Mouse (Mus musculus): ENCODE measurements around the gene Vmn1r35. TPM values are rescaled to one million over a fixed set of nuclear protein-coding genes. Genes with fewer than 3 reads are reported as not detected.
"Not testable (repeated sequence)": the region's sequence is repeated elsewhere in the genome, so short reads cannot be mapped to it uniquely, and the experiment has no call there.

Vmn1r35 gene
- polyA plus RNA-seq (2016; fragmentation: Nextera tagmentation; extraction: Ambion mirVana): not detected in 2 replicates

DNA sequence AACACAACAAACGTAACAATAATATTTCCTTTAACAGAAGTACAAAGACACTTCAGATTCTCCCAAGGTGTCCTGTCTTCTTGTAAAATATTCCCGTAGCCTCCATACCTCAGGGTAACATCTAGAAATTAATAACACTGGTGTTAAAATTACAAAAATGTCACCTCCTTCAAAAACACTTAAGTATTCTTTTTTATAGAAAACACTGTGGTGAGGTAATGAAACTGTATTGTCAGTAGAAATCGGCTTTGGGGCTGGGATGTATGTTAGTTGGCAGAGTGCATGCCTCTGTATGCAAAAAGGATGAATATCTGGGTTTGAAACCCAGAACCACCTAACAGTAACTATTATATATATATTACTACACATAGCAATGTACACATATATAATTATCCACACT lies at the start of gene Vmn1r35:
TSS of gene Vmn1r35 (minus strand) at position 101 of the 400 bp plus-strand sequence.
- no peak for ATAC-seq (ENCODE audit: insufficient number of reproducible peaks, insufficient read depth, low FRiP score, low TSS enrichment)
- H3K27ac ChIP-seq: no peak within 1 kb of the TSS
- no peak within 1 kb of the TSS for H3K9ac ChIP-seq
- H3K4me2 ChIP-seq (replicated peaks): no peak within 1 kb of the TSS
- H3K36me3 ChIP-seq: no peaks in the 10 kb centered on the region
- 78% methylated on average over 3 of the region's 3 CpGs for WGBS
- H3K27me3 ChIP-seq: no peaks in the 10 kb centered on the region
- H3K4me3 ChIP-seq: no peak within 1 kb of the TSS
- H3K9me3 ChIP-seq: no peaks in the 10 kb centered on the region
- no peaks in the 10 kb centered on the region for H3K4me1 ChIP-seq

DNA sequence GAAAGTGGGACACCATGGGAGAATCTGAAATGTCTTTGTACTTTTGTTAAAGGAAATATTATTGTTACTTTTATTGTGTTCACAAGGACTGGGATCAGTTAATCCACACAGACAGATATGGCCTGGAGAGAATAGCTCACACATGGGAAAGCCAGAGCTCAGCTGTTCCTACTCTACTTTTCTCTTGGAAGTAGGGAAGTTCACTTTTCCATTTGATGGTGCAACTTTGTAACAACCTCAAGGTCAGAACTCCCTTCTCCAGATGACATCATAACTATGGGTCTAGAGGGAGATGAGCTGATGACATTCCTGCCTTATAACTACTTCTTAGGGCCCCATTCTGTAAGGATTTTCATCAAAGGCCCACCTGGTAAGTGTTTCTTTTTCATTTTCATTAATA lies 43.4 kb upstream of the Vmn1r35 start, which contains the start of gene Vmn1r37:
TSS of gene Vmn1r37 (plus strand) at position 301 of the 400 bp plus-strand sequence.
- not testable (repeated sequence) for H3K4me2 ChIP-seq (replicated peaks); H3K9ac ChIP-seq; ATAC-seq (ENCODE audit: insufficient number of reproducible peaks, insufficient read depth, low FRiP score, low TSS enrichment)

DNA sequence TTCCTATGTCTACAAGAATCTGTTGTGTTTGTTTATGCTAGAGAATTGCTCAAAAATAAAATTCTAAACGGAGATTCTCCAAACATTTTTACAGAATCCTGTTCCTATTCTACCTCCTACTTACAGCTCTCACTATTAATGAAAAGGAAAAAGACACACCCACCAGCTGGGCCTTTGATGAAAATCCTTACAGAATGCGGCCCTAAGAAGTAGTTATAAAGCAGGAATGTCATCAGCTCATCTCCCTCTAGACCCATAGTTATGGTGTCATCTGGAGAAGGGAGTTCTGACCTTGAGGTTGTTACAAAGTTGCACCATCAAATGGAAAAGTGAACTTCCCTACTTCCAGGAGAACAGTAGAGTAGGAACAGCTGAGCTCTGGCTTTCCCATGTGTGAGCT lies 33.4 kb upstream of the Vmn1r35 start, which contains the start of gene Vmn1r36:
TSS of gene Vmn1r36 (minus strand) at position 101 of the 400 bp plus-strand sequence.
- 55% methylated on average over 2 of the region's 2 CpGs for WGBS
- ATAC-seq (ENCODE audit: insufficient number of reproducible peaks, insufficient read depth, low FRiP score, low TSS enrichment); H3K4me3 ChIP-seq; H3K27me3 ChIP-seq; H3K4me2 ChIP-seq (replicated peaks); H3K9ac ChIP-seq; H3K36me3 ChIP-seq; H3K9me3 ChIP-seq; H3K27ac ChIP-seq; H3K4me1 ChIP-seq: not testable (repeated sequence)

More for the DNA sequence above, 43.4 kb upstream of the Vmn1r35 start, which contains the start of gene Vmn1r37:
- not testable (repeated sequence) for H3K36me3 ChIP-seq, H3K9me3 ChIP-seq, H3K4me3 ChIP-seq, H3K27me3 ChIP-seq, H3K27ac ChIP-seq, H3K4me1 ChIP-seq

DNA sequence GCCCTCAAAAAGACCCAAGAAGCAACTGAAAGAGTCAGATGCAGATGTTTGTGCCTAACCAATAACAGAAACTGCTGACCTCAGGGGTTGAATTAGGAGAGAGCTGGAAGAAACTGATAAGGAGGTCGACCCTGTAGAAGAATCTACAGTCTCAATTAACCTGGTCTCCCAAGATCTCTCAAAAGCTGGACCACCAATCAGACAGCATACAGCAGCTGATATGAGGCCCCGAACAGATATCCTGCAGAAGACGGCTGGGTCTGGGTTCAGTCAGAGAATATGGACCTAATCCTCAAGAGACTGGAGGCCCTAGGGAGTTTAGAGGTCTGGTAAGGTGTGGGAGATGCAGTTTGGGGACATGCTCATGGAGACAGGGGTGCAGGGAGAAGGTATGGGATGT lies 28.1 kb upstream of the Vmn1r35 start:
- H3K36me3 ChIP-seq: no peaks in the 10 kb centered on the region
- 74% methylated on average over 3 of the region's 3 CpGs for whole genome bisulfite sequencing
- no peak overlapping the region for H3K27ac ChIP-seq
- H3K27me3 ChIP-seq: no peaks in the 10 kb centered on the region
- H3K9me3 ChIP-seq: no peaks in the 10 kb centered on the region
- H3K9ac ChIP-seq: no peak overlapping the region
- no peak overlapping the region for H3K4me2 ChIP-seq (replicated peaks)
- no peak for ATAC-seq (ENCODE audit: insufficient number of reproducible peaks, insufficient read depth, low FRiP score, low TSS enrichment)
- H3K4me3 ChIP-seq: no peak overlapping the region
- no peaks in the 10 kb centered on the region for H3K4me1 ChIP-seq

DNA sequence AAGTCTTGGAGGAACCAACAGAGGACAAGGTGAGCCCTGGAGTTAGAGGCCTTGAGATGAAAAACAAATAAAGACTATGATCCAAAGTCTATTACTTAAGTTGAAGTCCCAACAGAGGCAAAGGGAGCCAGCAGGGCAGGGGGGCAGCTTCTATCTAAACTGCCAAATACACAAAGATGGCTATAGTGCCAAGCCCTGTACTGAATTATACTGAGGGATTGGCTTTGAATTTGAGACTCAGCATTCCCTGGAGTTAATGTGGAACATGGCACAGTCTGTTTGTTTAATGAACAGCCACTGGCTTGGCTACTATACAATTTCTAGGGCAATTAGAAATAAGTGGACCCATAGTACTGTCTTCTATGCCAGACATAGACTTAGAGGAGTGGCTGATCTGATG lies 23.2 kb upstream of the Vmn1r35 start:
- Histone ChIP-seq H3K4me3 (no peak overlapping the region), H3K4me1 (no peaks in the 10 kb centered on the region), H3K36me3 (no peaks in the 10 kb centered on the region), H3K27me3 (no peaks in the 10 kb centered on the region), H3K9me3 (no peaks in the 10 kb centered on the region), H3K4me2 (replicated peaks) (no peak overlapping the region), H3K9ac (no peak overlapping the region), H3K27ac (no peak overlapping the region)
- no peak for ATAC-seq (ENCODE audit: insufficient number of reproducible peaks, insufficient read depth, low FRiP score, low TSS enrichment)

DNA sequence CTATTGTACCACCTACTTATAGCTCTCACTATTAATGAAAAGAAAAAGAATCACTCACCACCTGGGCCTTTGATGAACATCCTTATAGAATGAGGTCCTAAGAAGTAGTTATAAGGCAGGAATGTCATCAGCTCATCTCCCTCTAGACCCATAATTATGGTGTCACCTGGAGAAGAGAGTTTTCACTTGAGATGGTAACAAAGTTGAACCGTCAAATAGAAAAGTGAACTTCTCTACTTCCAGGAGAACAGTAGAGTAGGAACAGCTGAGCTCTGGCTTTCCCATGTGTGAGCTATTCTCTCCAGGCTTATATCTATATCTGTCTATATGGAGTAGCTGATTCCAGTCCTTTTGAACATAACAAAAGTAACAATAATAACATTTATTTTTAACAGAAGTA lies 41.9 kb downstream of the Vmn1r35 start, which contains the start of gene Vmn1r34:
TSS of gene Vmn1r34 (minus strand) at position 101 of the 400 bp plus-strand sequence.
- no peak within 1 kb of the TSS for H3K9ac ChIP-seq
- H3K4me1 ChIP-seq: no peaks in the 10 kb centered on the region
- H3K27ac ChIP-seq: no peak within 1 kb of the TSS
- no peak for ATAC-seq (ENCODE audit: insufficient number of reproducible peaks, insufficient read depth, low FRiP score, low TSS enrichment)
- no peak within 1 kb of the TSS for H3K4me2 ChIP-seq (replicated peaks)
- H3K36me3 ChIP-seq: no peaks in the 10 kb centered on the region
- H3K27me3 ChIP-seq: no peaks in the 10 kb centered on the region
- 76% methylated on average over 1 of the region's 1 CpGs for WGBS
- H3K9me3 ChIP-seq: no peaks in the 10 kb centered on the region
- H3K4me3 ChIP-seq: no peak within 1 kb of the TSS

Other genes with a start within 250 kb of the Vmn1r35 start
- 91.5 and 100 TPM in 2 replicates for gene Mad2l1, start 150.5 kb downstream of the Vmn1r35 start, polyA plus RNA-seq (2016; fragmentation: Nextera tagmentation; extraction: Ambion mirVana)
- 0.08 TPM in 1 of 2 replicates, not detected in the other for gene Vmn1r32, start 125.8 kb downstream of the Vmn1r35 start, polyA plus RNA-seq (2016; fragmentation: Nextera tagmentation; extraction: Ambion mirVana)
- not detected in 2 replicates for gene Vmn1r33, start 67.6 kb downstream of the Vmn1r35 start, polyA plus RNA-seq (2016; fragmentation: Nextera tagmentation; extraction: Ambion mirVana)
- gene Vmn1r34, start 42.0 kb downstream of the Vmn1r35 start, polyA plus RNA-seq (2016; fragmentation: Nextera tagmentation; extraction: Ambion mirVana): not detected in 2 replicates
- not detected in 2 replicates for gene Vmn1r36, start 33.3 kb upstream of the Vmn1r35 start, polyA plus RNA-seq (2016; fragmentation: Nextera tagmentation; extraction: Ambion mirVana)
- not detected in 2 replicates for gene Vmn1r37, start 43.5 kb upstream of the Vmn1r35 start, polyA plus RNA-seq (2016; fragmentation: Nextera tagmentation; extraction: Ambion mirVana)
- not detected in 2 replicates for gene Vmn1r38, start 96.7 kb upstream of the Vmn1r35 start, polyA plus RNA-seq (2016; fragmentation: Nextera tagmentation; extraction: Ambion mirVana)
- gene Vmn1r39, start 124.7 kb upstream of the Vmn1r35 start, polyA plus RNA-seq (2016; fragmentation: Nextera tagmentation; extraction: Ambion mirVana): not detected in 2 replicates
- 48.2 and 55.7 TPM in 2 replicates for gene Gng12, start 210.5 kb upstream of the Vmn1r35 start, polyA plus RNA-seq (2016; fragmentation: Nextera tagmentation; extraction: Ambion mirVana)